Mouse (Mus musculus) forebrain, embryonic 16.5 days (tissue): ENCODE results near the gene Usp2. TPM values are rescaled to one million over a fixed set of nuclear protein-coding genes. Genes with fewer than 3 reads are reported as not detected.

Source experiments
- ATAC-seq: fragments of 200-750 bp; cut with Nextera tagmentation; 2 replicates; pipeline ENCODE4 v1.8.0; 2017; ENCODE audit warnings: mild to moderate bottlenecking, moderate library complexity
- H3K27ac ChIP-seq: fragments of 300-500 bp; sonication (generic); 2 replicates; pipeline ENCODE4 v1.5.1; 2014; ENCODE audit warnings: low read length, control low read depth
- H3K27me3 ChIP-seq: fragments of 300-500 bp; sonication (generic); replicated peaks from 2 replicates; pipeline ENCODE4 v1.6.1; 2014; ENCODE audit warnings: low read length; ENCODE audit not compliant: control insufficient read depth, insufficient read depth
- H3K36me3 ChIP-seq: fragments of 300-500 bp; sonication (generic); 2 replicates; pipeline ENCODE4 v1.6.1; 2014; ENCODE audit not compliant: control insufficient read depth, insufficient read depth
- H3K4me1 ChIP-seq: fragments of 300-500 bp; sonication (generic); replicated peaks from 2 replicates; pipeline ENCODE4 v1.6.1; 2014; ENCODE audit warnings: low read length; ENCODE audit not compliant: control insufficient read depth, insufficient read depth
- H3K4me2 ChIP-seq: fragments of 300-500 bp; sonication (generic); 2 replicates; pipeline ENCODE4 v1.6.1; 2014; ENCODE audit warnings: mild to moderate bottlenecking, low read length, control low read depth
- H3K4me3 ChIP-seq: fragments of 300-500 bp; sonication (generic); replicated peaks from 2 replicates; pipeline ENCODE4 v1.5.1; 2014; ENCODE audit warnings: mild to moderate bottlenecking, low read length, control low read depth
- H3K9ac ChIP-seq: fragments of 300-500 bp; sonication (generic); replicated peaks from 2 replicates; pipeline ENCODE4 v1.6.1; 2014; ENCODE audit warnings: low read depth, low read length, control low read depth
- H3K9me3 ChIP-seq: fragments of 300-500 bp; sonication (generic); 2 replicates; pipeline ENCODE4 v1.6.1; 2016; ENCODE audit warnings: low read length; ENCODE audit not compliant: control insufficient read depth
- WGBS: fragments of 180-500 bp; shearing (Covaris S2); extraction: QIAGEN DNeasy Blood & Tissue Kit; methylation state at CpG from one replicate; pipeline ENCODE4 v1.1.7; 2014; 5-methylcytosine and 5-hydroxymethylcytosine counted together
- polyA plus RNA-seq: library from polyadenylated mRNA; unstranded; fragments of >200 nt; fragmentation: Nextera tagmentation; extraction: Ambion mirVana; gene quantifications from 2 replicates; pipeline ENCODE4 v1.2.1, GENCODE M21; 2015

The Usp2 gene
- polyA plus RNA-seq, 1 experiment from 2014 or later: 13.7 TPM

DNA sequence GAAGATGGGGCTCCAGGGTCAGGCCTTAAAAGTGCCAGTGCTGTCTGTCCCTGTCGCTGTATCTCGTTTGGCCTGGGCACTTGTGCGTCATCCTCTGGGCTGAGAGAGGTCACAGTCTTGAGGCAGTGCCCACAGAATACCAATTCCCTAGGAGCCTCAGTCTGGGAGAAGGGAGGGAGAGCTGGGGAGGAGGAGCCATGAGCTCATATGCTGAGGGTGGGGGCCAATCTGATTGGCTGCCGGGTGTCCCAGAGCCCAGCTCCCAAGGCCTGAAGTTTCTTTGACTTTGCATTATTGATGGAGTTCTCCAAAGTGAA lies 5.7 kb downstream of the Usp2 start:
- ATAC-seq: peak; percentile 70
- Histone ChIP-seq H3K4me3 (no peak overlapping the region), H3K9ac (no peak overlapping the region; the same call in 1 of the 2 replicates), H3K27me3 (no peaks in the 10 kb centered on the region), H3K4me1 (peaks cover 16% of the 10 kb centered on the region), H3K4me2 (no peak overlapping the region), H3K27ac (peak overlapping the region; percentile 58; the same call in 1 of the 2 replicates), H3K9me3 (no peaks in the 10 kb centered on the region), H3K36me3 (no peaks in the 10 kb centered on the region)
- WGBS: 6% methylated on average over 4 of the region's 4 CpGs

DNA sequence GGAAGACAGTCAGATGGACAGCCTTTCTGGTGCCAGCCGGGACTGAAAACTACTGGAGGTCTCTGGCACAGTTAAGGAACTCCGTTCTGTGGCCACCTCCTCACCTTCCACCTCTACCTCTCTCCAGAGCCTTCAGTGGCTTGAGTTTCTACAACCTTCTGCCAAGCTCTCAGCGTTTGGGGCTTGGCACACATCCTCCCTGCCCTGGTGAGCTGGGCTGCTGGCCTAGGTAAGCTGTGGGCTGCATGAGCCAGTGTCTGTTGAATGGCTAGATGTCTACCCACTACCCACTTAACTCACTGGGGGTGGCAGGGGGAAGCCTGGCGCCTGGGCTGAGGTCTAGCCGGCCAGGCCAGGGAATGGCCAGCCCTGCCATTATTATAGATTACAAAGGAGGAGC lies 6.3 kb downstream of the Usp2 start:
- H3K4me3 ChIP-seq: no peak overlapping the region
- H3K9ac ChIP-seq: no peak overlapping the region
- no peak for ATAC-seq
- no peaks in the 10 kb centered on the region for H3K9me3 ChIP-seq
- H3K27me3 ChIP-seq: no peaks in the 10 kb centered on the region
- peaks cover 16% of the 10 kb centered on the region for H3K4me1 ChIP-seq
- WGBS: 28% methylated on average over 5 of the region's 5 CpGs
- H3K4me2 ChIP-seq: no peak overlapping the region
- no peak overlapping the region for H3K27ac ChIP-seq
- no peaks in the 10 kb centered on the region for H3K36me3 ChIP-seq

DNA sequence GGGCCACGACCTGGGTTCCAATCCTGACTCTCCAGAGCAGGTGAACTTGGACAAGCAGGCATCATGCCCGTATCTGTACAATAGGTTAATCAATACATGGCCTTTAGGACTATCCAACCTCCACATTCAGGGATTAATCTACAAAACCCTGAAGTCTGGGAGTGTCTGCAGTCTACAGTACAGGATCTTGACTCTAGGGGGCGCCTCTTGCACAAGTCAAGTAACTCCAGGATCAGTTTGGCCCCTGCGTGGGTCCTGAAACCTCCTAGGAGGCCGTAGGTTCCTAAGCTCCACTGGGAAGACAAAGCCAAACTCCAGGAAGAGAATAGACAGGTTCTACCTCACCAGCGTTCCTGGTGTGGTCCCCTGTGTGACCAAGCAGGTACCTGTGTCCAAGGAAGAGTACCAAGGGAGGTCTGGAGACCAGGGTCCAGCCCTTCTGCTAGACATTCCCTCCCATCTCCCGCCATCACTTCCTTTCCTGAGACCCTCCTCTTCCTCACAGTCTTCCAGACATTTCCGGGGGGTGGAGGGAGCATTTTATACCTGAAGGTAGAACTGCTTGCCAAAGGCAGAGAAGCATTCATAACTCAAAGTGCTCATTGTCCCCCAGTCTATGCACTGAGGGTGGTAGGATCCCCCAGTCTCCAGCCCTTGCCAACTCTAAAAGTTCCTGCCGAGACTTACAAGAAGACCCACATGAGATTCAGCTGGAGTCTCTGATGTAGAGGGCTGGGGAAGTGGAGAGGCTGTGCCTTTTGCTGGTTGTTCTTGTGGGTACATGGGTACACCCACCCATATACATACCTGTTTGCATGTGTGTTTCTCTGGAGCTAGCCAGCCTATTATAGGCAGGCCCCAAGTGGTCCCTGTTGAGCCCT lies 7.8 kb downstream of the Usp2 start:
- no peaks in the 10 kb centered on the region for H3K9me3 ChIP-seq
- no peaks in the 10 kb centered on the region for H3K36me3 ChIP-seq
- H3K9ac ChIP-seq: no peak overlapping the region
- WGBS: 59% methylated on average over 9 of the region's 9 CpGs
- H3K4me3 ChIP-seq: no peak overlapping the region
- H3K4me2 ChIP-seq: no peak overlapping the region
- no peak overlapping the region for H3K27ac ChIP-seq
- ATAC-seq: no peak
- H3K27me3 ChIP-seq: no peaks in the 10 kb centered on the region
- H3K4me1 ChIP-seq: peaks cover 25% of the 10 kb centered on the region

DNA sequence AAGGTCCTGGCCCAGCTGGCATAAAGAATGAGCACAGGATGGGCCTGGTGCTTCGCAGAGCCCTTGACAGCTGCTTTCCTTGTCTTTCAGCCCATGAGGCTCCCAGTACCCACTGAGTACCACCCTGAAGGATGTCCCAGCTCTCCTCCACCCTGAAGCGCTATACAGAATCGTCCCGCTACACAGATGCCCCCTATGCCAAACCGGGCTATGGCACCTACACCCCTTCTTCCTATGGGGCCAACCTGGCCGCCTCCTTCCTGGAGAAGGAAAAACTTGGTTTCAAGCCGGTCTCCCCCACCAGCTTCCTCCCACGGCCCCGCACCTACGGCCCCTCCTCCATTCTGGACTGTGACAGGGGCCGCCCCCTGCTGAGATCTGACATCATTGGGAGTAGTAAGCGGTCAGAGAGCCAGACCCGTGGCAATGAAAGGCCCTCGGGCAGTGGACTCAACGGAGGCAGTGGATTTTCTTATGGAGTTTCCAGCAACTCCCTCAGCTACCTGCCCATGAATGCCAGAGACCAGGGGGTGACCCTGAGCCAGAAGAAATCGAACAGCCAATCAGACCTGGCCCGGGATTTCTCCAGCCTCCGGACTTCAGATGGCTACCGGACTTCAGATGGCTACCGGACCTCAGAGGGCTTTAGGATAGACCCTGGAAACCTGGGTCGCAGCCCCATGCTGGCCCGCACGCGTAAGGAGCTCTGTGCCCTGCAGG lies 8.6 kb downstream of the Usp2 start:
- H3K9ac ChIP-seq: no peak overlapping the region

DNA sequence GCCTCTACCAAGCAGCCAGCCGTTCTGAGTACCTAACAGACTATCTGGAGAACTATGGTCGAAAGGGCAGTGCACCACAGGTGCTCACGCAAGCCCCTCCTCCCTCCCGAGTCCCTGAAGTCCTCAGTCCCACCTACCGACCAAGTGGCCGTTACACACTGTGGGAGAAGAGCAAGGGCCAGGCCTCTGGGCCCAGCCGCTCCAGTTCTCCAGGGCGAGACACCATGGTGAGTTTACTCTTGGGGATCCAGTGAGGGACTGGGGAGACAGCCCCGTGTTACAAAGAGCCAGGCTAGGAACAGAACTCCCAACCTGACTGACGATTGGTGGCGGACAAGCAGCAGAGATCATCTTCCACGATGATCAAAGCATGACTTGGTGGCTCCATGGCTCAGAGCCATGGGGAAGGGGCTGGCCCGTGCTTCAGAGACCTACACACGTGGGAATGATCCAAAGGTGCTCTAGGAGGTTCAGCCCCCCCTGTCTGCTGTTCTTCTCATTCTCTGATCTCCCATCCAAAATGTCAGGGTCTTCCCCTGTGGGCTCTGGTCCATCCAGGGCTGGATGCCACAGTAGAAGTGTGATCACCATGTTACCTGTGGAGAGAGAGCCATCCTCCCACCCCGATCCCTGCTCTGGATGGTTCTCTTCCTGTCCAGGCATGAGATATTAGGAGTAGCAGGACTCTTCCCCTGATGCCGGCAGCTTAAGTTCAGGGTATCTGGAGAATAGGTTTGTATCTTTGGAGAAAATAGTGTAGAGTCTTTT lies 9.4 kb downstream of the Usp2 start:
- H3K27ac ChIP-seq: no peak overlapping the region
- no peak overlapping the region for H3K4me2 ChIP-seq
- H3K9me3 ChIP-seq: no peaks in the 10 kb centered on the region
- no peaks in the 10 kb centered on the region for H3K27me3 ChIP-seq
- no peaks in the 10 kb centered on the region for H3K36me3 ChIP-seq
- no peak for ATAC-seq
- 63% methylated on average over 16 of the region's 16 CpGs for WGBS
- no peak overlapping the region for H3K9ac ChIP-seq
- H3K4me3 ChIP-seq: no peak overlapping the region
- H3K4me1 ChIP-seq: peaks cover 25% of the 10 kb centered on the region

More for the DNA sequence above, 8.6 kb downstream of the Usp2 start:
- Histone ChIP-seq H3K4me1 (peaks cover 25% of the 10 kb centered on the region), H3K9me3 (no peaks in the 10 kb centered on the region), H3K27ac (no peak overlapping the region), H3K27me3 (no peaks in the 10 kb centered on the region), H3K4me3 (no peak overlapping the region), H3K36me3 (no peaks in the 10 kb centered on the region), H3K4me2 (no peak overlapping the region)
- WGBS: 71% methylated on average over 24 of the region's 24 CpGs
- no peak for ATAC-seq

DNA sequence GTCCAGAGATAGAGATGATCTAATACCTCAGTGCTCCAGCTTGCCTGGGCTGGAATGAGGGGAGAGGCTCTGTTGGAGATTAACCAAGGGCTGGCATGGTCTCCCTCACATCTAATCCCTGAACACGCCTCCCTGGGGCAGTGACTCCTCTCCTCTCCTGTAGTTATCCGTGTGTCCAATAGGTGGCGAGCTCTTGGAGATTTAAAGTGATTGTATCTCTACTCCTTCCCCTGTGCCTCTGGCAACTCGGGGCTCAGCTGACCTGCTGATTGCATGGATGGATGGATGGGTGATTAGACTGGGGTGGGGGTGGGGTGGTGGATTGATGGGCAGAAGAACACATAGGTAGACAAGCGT lies 9.9 kb downstream of the Usp2 start:
- Histone ChIP-seq H3K4me3 (no peak overlapping the region), H3K9ac (no peak overlapping the region), H3K4me1 (peaks cover 25% of the 10 kb centered on the region), H3K27me3 (no peaks in the 10 kb centered on the region), H3K9me3 (no peaks in the 10 kb centered on the region), H3K4me2 (no peak overlapping the region), H3K27ac (no peak overlapping the region), H3K36me3 (no peaks in the 10 kb centered on the region)
- ATAC-seq: no peak
- WGBS: 10% methylated on average over 5 of the region's 5 CpGs

DNA sequence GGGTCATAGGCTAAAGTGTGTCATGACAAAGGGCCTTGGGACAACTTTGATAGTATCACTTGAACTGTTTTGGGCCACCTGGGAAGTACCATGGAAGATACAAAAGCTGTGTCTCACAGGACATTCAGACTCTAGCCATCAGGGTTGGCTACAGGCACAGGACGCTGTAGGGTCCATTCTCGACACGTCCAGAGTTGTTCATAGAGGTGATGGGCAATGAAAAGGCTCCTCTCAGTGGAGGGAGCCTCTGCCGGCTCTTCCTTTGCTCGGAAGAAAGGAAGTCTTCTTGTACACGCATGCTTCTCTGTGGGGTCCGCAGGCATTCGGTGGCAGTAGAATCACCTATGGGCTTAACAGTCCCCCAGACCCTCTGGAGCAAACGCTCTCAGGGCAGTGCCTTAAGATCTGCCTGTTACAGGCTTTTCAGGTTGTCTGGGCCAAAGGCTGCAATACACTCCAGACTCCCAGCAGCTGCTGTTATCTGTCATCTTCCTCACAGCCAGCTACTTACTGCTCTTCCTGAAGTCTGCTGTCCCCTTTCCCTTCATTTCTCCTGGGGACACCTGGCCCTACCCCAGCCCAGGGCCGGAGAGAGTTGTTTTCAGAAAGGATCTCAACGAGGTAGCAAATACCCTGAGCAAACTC lies 10.6 kb downstream of the Usp2 start:
- no peaks in the 10 kb centered on the region for H3K36me3 ChIP-seq
- no peak for ATAC-seq
- H3K4me2 ChIP-seq: no peak overlapping the region
- 88% methylated on average over 11 of the region's 11 CpGs for WGBS
- no peak overlapping the region for H3K27ac ChIP-seq
- no peak overlapping the region for H3K9ac ChIP-seq
- H3K4me3 ChIP-seq: no peak overlapping the region
- no peaks in the 10 kb centered on the region for H3K27me3 ChIP-seq
- H3K9me3 ChIP-seq: no peaks in the 10 kb centered on the region
- peaks cover 20% of the 10 kb centered on the region for H3K4me1 ChIP-seq

DNA sequence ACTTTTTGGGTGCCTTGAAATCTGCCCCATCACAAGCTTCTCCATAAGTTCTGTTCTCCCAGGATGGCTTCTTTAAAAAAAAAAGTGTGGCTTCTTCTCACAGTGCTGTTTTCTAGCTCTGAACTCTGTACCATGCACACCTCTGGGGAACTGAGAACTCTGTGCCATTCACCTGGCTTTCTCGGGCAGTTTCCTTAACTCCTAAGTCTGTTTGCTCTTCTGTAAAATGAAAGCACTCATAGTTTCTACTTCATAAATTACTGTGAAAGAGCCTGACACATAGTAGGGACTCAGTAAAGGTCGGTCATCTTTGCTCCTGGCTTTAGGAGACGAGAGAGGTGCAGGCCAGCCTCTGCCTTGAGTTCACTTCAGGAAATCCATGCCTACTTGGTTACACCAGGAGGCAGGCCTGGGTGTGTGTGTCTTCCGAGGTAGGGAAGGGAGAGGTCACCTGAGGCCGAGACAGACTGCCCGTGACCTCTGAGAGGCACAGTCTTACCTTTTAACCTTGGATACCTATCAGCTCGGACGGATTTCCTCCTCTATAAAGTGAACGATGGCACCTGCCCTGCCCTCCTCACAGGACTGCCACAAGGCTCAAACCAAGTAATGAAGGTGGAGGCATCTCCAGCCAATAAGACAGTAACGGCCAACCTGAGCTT lies 11.4 kb downstream of the Usp2 start:
- Histone ChIP-seq H3K4me1 (peaks cover 13% of the 10 kb centered on the region), H3K27me3 (no peaks in the 10 kb centered on the region), H3K9me3 (no peaks in the 10 kb centered on the region), H3K36me3 (no peaks in the 10 kb centered on the region), H3K9ac (no peak overlapping the region), H3K4me2 (no peak overlapping the region), H3K4me3 (no peak overlapping the region), H3K27ac (no peak overlapping the region)
- no peak for ATAC-seq
- WGBS: 77% methylated on average over 10 of the region's 10 CpGs
